Mouse (Mus musculus) ES-E14 (cell line): ENCODE results near the gene 2810459M11Rik. TPM values are rescaled to one million over a fixed set of nuclear protein-coding genes. Genes with fewer than 3 reads are reported as not detected.

Experiments used
- DNase-seq: peaks from one replicate; pipeline ENCODE4 v3.0.0-alpha.2; 2013; ENCODE audit warnings: low read depth, low spot score
- H3K27ac ChIP-seq: 2 replicates; pipeline ENCODE4 v1.5.1; 2012; ENCODE audit warnings: low read depth, mild to moderate bottlenecking, low read length, moderate library complexity, mixed read lengths; ENCODE audit not compliant: poor library complexity, insufficient read depth, severe bottlenecking
- H3K36me3 ChIP-seq: 2 replicates; pipeline ENCODE4 v1.6.1; 2012; ENCODE audit warnings: mild to moderate bottlenecking, low read length, moderate library complexity, mixed read lengths; ENCODE audit not compliant: control insufficient read depth, poor library complexity, insufficient read depth, severe bottlenecking
- H3K4me1 ChIP-seq, 2 experiments: fragments of 150-350 bp in 1 of 2; sonication (generic) in 1 of 2; 2 replicates each; pipeline ENCODE4 v1.6.1; 2012; ENCODE audit warnings: low read length in 2 of 2, mild to moderate bottlenecking in 1 of 2, mixed read lengths in 1 of 2; ENCODE audit not compliant: control insufficient read depth in 2 of 2, insufficient read depth in 2 of 2, poor library complexity in 1 of 2
- H3K4me3 ChIP-seq, 2 experiments: fragments of 150-350 bp in 1 of 2; sonication (generic) in 1 of 2; 2 replicates each; pipeline ENCODE4 v1.5.1; 2012; ENCODE audit warnings: low read length in 2 of 2, low read depth in 1 of 2, mild to moderate bottlenecking in 1 of 2, mixed read lengths in 1 of 2; ENCODE audit not compliant: insufficient read depth in 1 of 2, poor library complexity in 1 of 2, severe bottlenecking in 1 of 2
- H3K9ac ChIP-seq: 2 replicates; pipeline ENCODE4 v1.6.1; 2012; ENCODE audit warnings: low read depth, mild to moderate bottlenecking, low read length, mixed read lengths; ENCODE audit not compliant: poor library complexity, insufficient read depth, severe bottlenecking
- H3K9me3 ChIP-seq: fragments of 150-350 bp; sonication (generic); 2 replicates; pipeline ENCODE4 v1.6.1; 2012; ENCODE audit warnings: low read depth, mild to moderate bottlenecking, low read length; ENCODE audit not compliant: control insufficient read depth, insufficient read depth
- CHD2 ChIP-seq: IDR thresholded peaks from 2 replicates; pipeline ENCODE4 v1.6.1; 2014; ENCODE audit warnings: mild to moderate bottlenecking, low read depth, low read length, inconsistent platforms
- HCFC1 ChIP-seq: IDR thresholded peaks from 2 replicates; pipeline ENCODE4 v1.6.1; 2012; ENCODE audit warnings: low read length, inconsistent platforms, borderline replicate concordance; ENCODE audit not compliant: insufficient read depth
- MAFK ChIP-seq: IDR thresholded peaks from 2 replicates; pipeline ENCODE4 v1.6.1; 2014; ENCODE audit warnings: mild to moderate bottlenecking, low read depth, low read length, inconsistent platforms; ENCODE audit not compliant: insufficient read depth
- ZC3H11A ChIP-seq: IDR thresholded peaks from 2 replicates; pipeline ENCODE4 v1.6.1; 2012; ENCODE audit warnings: low read depth, mild to moderate bottlenecking, inconsistent platforms, low read length, borderline replicate concordance
- ZNF384 ChIP-seq: IDR thresholded peaks from 2 replicates; pipeline ENCODE4 v1.6.1; 2012; ENCODE audit warnings: low read depth, low read length, inconsistent platforms
- in situ Hi-C, 2 experiments: fragments of 600-800 bp; cut with MboI; formaldehyde crosslinking; loops; one replicate each; pipeline ENCODE4 v1.15.1; 2025; ENCODE audit warnings: low sequenced_read_pairs in 2 of 2, inconsistent platforms in 1 of 2; ENCODE audit not compliant: unreplicated experiment in 2 of 2
- total RNA-seq: library from RNA; depleted of rRNA; stranded (reverse); fragments of 300-350 nt; gene quantifications from 2 replicates; pipeline ENCODE4 v1.2.3, GENCODE M21; 2012

Gene 2810459M11Rik
- total RNA-seq, 1 experiment = 0.67 TPM

- in situ Hi-C loops = no loop called here
- H3K27ac ChIP-seq = no peak overlapping the region
- no peaks in the 10 kb centered on the region for H3K36me3 ChIP-seq
- H3K4me1 ChIP-seq = peaks cover 0 to 5% of the 10 kb centered on the region in 2 experiments; a peak in 2 of 4 replicates
- H3K9me3 ChIP-seq = no peaks in the 10 kb centered on the region
- TF ChIP-seq MAFK (no peak), CHD2 (no peak), ZC3H11A (no peak), HCFC1 (no peak), ZNF384 (no peak)
- no peak overlapping the region for H3K9ac ChIP-seq
- no peak for DNase-seq
- no peak overlapping the region for H3K4me3 ChIP-seq
Measured at GRCm38 (mm10) chr1:86048744-86049143, 3.1 kb downstream of the 2810459M11Rik start.

GRCm38 (mm10) chr1:86053198-86053921 is 7.7 kb downstream of the 2810459M11Rik start:
- TF ChIP-seq CHD2 (no peak), MAFK (no peak), ZNF384 (no peak), HCFC1 (no peak), ZC3H11A (no peak)
- Histone ChIP-seq H3K27ac (no peak overlapping the region), H3K4me3 (no peak overlapping the region), H3K4me1 (no peaks in the 10 kb centered on the region), H3K9me3 (no peaks in the 10 kb centered on the region), H3K9ac (no peak overlapping the region), H3K36me3 (no peaks in the 10 kb centered on the region)
- DNase-seq = no peak
- in situ Hi-C loops = no loop called here

DNA sequence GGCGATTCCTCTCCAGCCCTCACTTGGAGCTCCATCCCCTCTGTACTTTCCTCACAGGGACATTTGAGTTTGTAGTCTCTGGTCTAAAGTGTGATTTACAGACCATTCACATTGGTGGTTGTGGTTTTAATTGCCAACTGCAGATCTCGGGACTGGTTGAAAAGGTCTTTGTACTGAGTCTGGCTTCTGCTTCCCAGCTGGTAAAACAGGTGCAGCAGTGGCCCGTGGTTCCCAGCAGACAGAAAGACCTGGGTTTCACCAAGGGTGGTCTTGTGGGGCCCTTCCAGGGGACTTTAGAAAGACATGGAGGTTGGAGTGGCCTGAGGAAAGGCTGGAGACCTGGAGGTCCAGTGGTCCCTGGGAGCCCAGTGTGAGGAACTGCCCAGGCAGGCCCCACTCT is 9.3 kb downstream of the 2810459M11Rik start:
- no peak for DNase-seq
- peaks cover 0 to 3% of the 10 kb centered on the region in 2 experiments; a peak in 1 of 4 replicates for H3K4me1 ChIP-seq
- no peaks in the 10 kb centered on the region for H3K9me3 ChIP-seq
- no peak overlapping the region for H3K9ac ChIP-seq
- TF ChIP-seq HCFC1 (no peak), ZNF384 (no peak), MAFK (no peak), CHD2 (no peak), ZC3H11A (no peak)
- H3K27ac ChIP-seq = no peak overlapping the region
- H3K4me3 ChIP-seq = no peak overlapping the region
- in situ Hi-C loops = no loop called here
- H3K36me3 ChIP-seq = no peaks in the 10 kb centered on the region

GRCm38 (mm10) chr1:86056284-86056683 is 10.6 kb downstream of the 2810459M11Rik start:
- in situ Hi-C loops = no loop called here

More at GRCm38 (mm10) chr1:86056284-86056683, 10.6 kb downstream of the 2810459M11Rik start:
- H3K4me3 ChIP-seq = no peak overlapping the region
- H3K36me3 ChIP-seq = no peaks in the 10 kb centered on the region
- no peak overlapping the region for H3K27ac ChIP-seq
- DNase-seq = no peak
- H3K4me1 ChIP-seq = peaks cover 0 to 10% of the 10 kb centered on the region in 2 experiments; a peak in 2 of 4 replicates
- TF ChIP-seq ZNF384 = no peak
- no peak for TF ChIP-seq ZC3H11A
- no peak for TF ChIP-seq CHD2
- TF ChIP-seq HCFC1 = no peak
- TF ChIP-seq MAFK = no peak
- no peak overlapping the region for H3K9ac ChIP-seq
- H3K9me3 ChIP-seq = no peaks in the 10 kb centered on the region
